Mouse (Mus musculus) testis, adult 2 months (tissue): ENCODE measurements around the gene Palld.

Experiments
- CTCF ChIP-seq: fragments of 200-500 bp; IDR thresholded peaks from 2 replicates; pipeline ENCODE4 v1.5.1; 2012; ENCODE audit warnings: low read depth, mild to moderate bottlenecking, inconsistent platforms, low read length, moderate library complexity; ENCODE audit not compliant: control insufficient read depth, insufficient read depth, insufficient replicate concordance
- POLR2A ChIP-seq: fragments of 200-500 bp; IDR thresholded peaks from 2 replicates; pipeline ENCODE4 v1.6.1; 2012; ENCODE audit warnings: low read depth, mild to moderate bottlenecking, inconsistent platforms, low read length, moderate library complexity; ENCODE audit not compliant: control insufficient read depth

DNA sequence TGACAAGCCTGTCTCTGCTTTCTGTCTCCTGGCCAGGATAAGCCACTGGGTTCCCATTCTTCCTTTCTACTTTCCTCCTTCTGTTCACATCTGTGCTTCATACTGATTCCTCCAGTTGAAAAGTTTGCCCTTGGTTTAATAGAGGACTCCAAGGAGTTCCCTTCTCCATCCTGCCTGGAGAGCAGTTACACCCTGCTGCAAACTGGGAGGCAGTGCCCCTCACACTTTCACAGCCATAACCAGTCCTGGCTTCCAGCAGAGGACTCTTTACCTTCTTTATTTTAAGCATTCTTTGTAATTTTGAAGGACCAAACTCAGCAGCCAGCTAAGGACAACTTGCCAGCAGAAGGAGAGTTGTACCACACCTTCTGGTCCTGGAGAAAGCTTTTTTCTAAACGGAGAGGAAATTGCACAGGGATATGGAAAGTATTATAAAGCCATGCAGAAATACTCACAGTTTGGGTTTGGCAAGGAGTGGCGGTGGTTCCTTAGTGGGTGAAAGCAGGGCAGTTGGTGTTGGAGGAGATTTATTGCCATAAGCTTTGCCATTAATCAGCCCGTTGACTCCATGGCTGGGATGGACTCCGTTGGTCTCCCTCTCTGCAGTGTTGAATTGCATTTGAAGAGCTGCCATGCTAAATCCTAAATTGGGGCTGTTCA lies 218.1 kb downstream of the Palld start:
- TF ChIP-seq POLR2A (no peak), CTCF (no peak)
